Mouse (Mus musculus): Measurements from ENCODE around the gene Cd63.

Cd63 gene

GRCm38 (mm10) chr10:128928356-128928755, 27.6 kb downstream of the Cd63 start:
- no peak for DNase-seq (ENCODE audit: low read depth, low spot score)

GRCm38 (mm10) chr10:128929638-128930378, 29.0 kb downstream of the Cd63 start:
- DNase-seq (ENCODE audit: low read depth, low spot score): no peak

- DNase-seq (ENCODE audit: low read depth, low spot score): no peak
Observed at GRCm38 (mm10) chr10:128931441-128931840, 30.7 kb downstream of the Cd63 start.

GRCm38 (mm10) chr10:128933574-128933973, 32.8 kb downstream of the Cd63 start, which contains the start of gene Itga7:
Gene Itga7 (plus strand): TSS chr10:128933818.
- DNase-seq (ENCODE audit: low read depth, low spot score): peak; percentile 61

- no peak for DNase-seq (ENCODE audit: low read depth, low spot score)
Observed at GRCm38 (mm10) chr10:128933976-128934721, 33.4 kb downstream of the Cd63 start.

- DNase-seq (ENCODE audit: low read depth, low spot score): no peak
Observed at GRCm38 (mm10) chr10:128934997-128935787, 34.4 kb downstream of the Cd63 start.

- no peak for DNase-seq (ENCODE audit: low read depth, low spot score)
Observed at GRCm38 (mm10) chr10:128935826-128936440, 35.1 kb downstream of the Cd63 start.

- DNase-seq (ENCODE audit: low read depth, low spot score): no peak
Observed at GRCm38 (mm10) chr10:128937756-128938390, 37.1 kb downstream of the Cd63 start.

- no peak for DNase-seq (ENCODE audit: low read depth, low spot score)
Observed at GRCm38 (mm10) chr10:128938457-128938856, 37.7 kb downstream of the Cd63 start.

- DNase-seq (ENCODE audit: low read depth, low spot score): no peak
Observed at GRCm38 (mm10) chr10:128938974-128939373, 38.2 kb downstream of the Cd63 start.

- peak; percentile 58 for DNase-seq (ENCODE audit: low read depth, low spot score)
Observed at GRCm38 (mm10) chr10:128940475-128941061, 39.8 kb downstream of the Cd63 start.

GRCm38 (mm10) chr10:128945675-128946074, 44.9 kb downstream of the Cd63 start:
- peak; percentile 54 for DNase-seq (ENCODE audit: low read depth, low spot score)

GRCm38 (mm10) chr10:128947496-128947895, 46.7 kb downstream of the Cd63 start:
- no peak for DNase-seq (ENCODE audit: low read depth, low spot score)

GRCm38 (mm10) chr10:128950208-128950887, 49.6 kb downstream of the Cd63 start:
- DNase-seq (ENCODE audit: low read depth, low spot score): no peak

GRCm38 (mm10) chr10:128958340-128958739, 57.6 kb downstream of the Cd63 start:
- no peak for DNase-seq (ENCODE audit: low read depth, low spot score)

- no peak for DNase-seq (ENCODE audit: low read depth, low spot score)
Observed at GRCm38 (mm10) chr10:128960142-128960541, 59.4 kb downstream of the Cd63 start.

- no peak for DNase-seq (ENCODE audit: low read depth, low spot score)
Observed at GRCm38 (mm10) chr10:128960590-128961584, 60.1 kb downstream of the Cd63 start, which contains the start of gene Mettl7b. Gene Mettl7b (minus strand): TSS chr10:128960988.
